Mouse (Mus musculus): ENCODE results near the gene Dscam. TPM values are rescaled to one million over a fixed set of nuclear protein-coding genes. Genes with fewer than 3 reads are reported as not detected.

Gene Dscam
- total and polyA plus RNA-seq, 2 experiments from 2014 or later = not detected

GRCm38 (mm10) chr16:97194630-97195029, 24.1 kb upstream of the Dscam start:
- H3K9ac ChIP-seq (replicated peaks; ENCODE audit: low read depth, low read length) = no peak overlapping the region
- H3K9me3 ChIP-seq (replicated peaks; ENCODE audit: control insufficient read depth, low read length) = no peaks in the 10 kb centered on the region
- H3K4me2 ChIP-seq (ENCODE audit: low read depth, low read length) = no peak overlapping the region
- H3K27me3 ChIP-seq (ENCODE audit: control insufficient read depth, insufficient read depth, low read length) = no peaks in the 10 kb centered on the region
- 72% methylated on average over 2 of the region's 2 CpGs for WGBS
- H3K4me1 ChIP-seq (ENCODE audit: control insufficient read depth, insufficient read depth) = no peaks in the 10 kb centered on the region
- no peak overlapping the region for H3K4me3 ChIP-seq (ENCODE audit: low read depth, low read length)
- no peak for ATAC-seq (ENCODE audit: insufficient read depth, low read depth)
- no peak for DNase-seq (ENCODE audit: low spot score)
- H3K36me3 ChIP-seq (replicated peaks; ENCODE audit: control insufficient read depth, insufficient read depth, low read length) = no peaks in the 10 kb centered on the region
- TF ChIP-seq EP300 (IDR thresholded peaks at IDR 0.05; ENCODE audit: low read depth) (no peak), CTCF (IDR thresholded peaks at IDR 0.05; ENCODE audit: low read depth) (no peak)
- no peak overlapping the region for H3K27ac ChIP-seq (ENCODE audit: low read depth)

DNA sequence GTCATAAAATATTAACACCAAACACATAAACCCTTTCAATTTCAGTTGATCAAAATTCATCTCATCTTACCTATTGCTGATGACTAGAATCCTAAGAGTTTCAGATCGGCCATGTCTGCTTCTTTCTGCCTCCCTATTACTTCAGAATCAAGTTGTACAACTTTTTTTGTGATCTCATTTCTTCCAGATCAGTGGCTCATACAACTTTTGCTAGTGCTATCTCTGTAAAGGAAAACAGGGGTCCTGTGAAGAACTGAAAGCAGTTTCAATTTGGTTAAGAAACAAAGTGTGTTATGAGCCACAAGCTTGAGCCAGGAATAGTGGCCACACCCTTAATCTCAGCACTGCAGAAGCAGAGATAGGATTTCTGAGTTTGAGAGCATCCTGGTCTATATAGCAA, 23.6 kb upstream of the Dscam start:
- H3K36me3 ChIP-seq (replicated peaks; ENCODE audit: control insufficient read depth, insufficient read depth, low read length) = no peaks in the 10 kb centered on the region
- no peak overlapping the region for H3K27ac ChIP-seq (ENCODE audit: low read depth)
- no peak overlapping the region for H3K9ac ChIP-seq (replicated peaks; ENCODE audit: low read depth, low read length)
- H3K4me2 ChIP-seq (ENCODE audit: low read depth, low read length) = no peak overlapping the region
- TF ChIP-seq EP300 (IDR thresholded peaks at IDR 0.05; ENCODE audit: low read depth) (no peak), CTCF (IDR thresholded peaks at IDR 0.05; ENCODE audit: low read depth) (no peak)
- H3K27me3 ChIP-seq (ENCODE audit: control insufficient read depth, insufficient read depth, low read length) = no peaks in the 10 kb centered on the region
- ATAC-seq (ENCODE audit: insufficient read depth, low read depth) (no peak), DNase-seq (ENCODE audit: low spot score) (no peak)
- no peaks in the 10 kb centered on the region for H3K9me3 ChIP-seq (replicated peaks; ENCODE audit: control insufficient read depth, low read length)
- H3K4me3 ChIP-seq (ENCODE audit: low read depth, low read length) = no peak overlapping the region
- H3K4me1 ChIP-seq (ENCODE audit: control insufficient read depth, insufficient read depth) = no peaks in the 10 kb centered on the region
- 76% methylated on average over 1 of the region's 1 CpGs for WGBS

DNA sequence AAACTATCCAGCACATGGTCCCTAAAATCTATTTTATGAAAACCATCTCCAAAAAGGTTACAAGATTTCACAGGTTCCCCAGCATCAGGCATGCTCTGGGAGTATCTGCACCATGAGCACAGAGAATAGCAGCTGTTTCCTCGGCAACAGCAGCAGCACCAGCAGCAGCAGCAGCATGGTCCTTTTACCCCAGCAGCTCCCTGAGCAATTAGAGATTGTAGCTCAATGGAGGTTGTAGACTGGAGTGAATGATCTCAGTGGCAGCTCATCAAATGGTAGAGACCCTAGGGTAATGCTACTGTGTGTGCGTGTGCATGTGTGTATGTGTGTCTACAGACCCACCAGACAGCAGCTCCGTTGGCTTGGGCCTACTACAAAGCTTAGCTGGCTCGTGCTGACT, 21.7 kb upstream of the Dscam start:
- H3K9me3 ChIP-seq (replicated peaks; ENCODE audit: control insufficient read depth, low read length) = no peaks in the 10 kb centered on the region
- H3K4me3 ChIP-seq (ENCODE audit: low read depth, low read length) = no peak overlapping the region
- no peaks in the 10 kb centered on the region for H3K36me3 ChIP-seq (replicated peaks; ENCODE audit: control insufficient read depth, insufficient read depth, low read length)
- TF ChIP-seq CTCF (IDR thresholded peaks at IDR 0.05; ENCODE audit: low read depth) (no peak), EP300 (IDR thresholded peaks at IDR 0.05; ENCODE audit: low read depth) (no peak)
- ATAC-seq (ENCODE audit: insufficient read depth, low read depth) = no peak
- WGBS = 79% methylated on average over 4 of the region's 4 CpGs
- no peak overlapping the region for H3K9ac ChIP-seq (replicated peaks; ENCODE audit: low read depth, low read length)
- no peak overlapping the region for H3K4me2 ChIP-seq (ENCODE audit: low read depth, low read length)
- no peaks in the 10 kb centered on the region for H3K27me3 ChIP-seq (ENCODE audit: control insufficient read depth, insufficient read depth, low read length)
- no peak overlapping the region for H3K27ac ChIP-seq (ENCODE audit: low read depth)
- DNase-seq (ENCODE audit: low spot score) = no peak
- H3K4me1 ChIP-seq (ENCODE audit: control insufficient read depth, insufficient read depth) = no peaks in the 10 kb centered on the region

DNA sequence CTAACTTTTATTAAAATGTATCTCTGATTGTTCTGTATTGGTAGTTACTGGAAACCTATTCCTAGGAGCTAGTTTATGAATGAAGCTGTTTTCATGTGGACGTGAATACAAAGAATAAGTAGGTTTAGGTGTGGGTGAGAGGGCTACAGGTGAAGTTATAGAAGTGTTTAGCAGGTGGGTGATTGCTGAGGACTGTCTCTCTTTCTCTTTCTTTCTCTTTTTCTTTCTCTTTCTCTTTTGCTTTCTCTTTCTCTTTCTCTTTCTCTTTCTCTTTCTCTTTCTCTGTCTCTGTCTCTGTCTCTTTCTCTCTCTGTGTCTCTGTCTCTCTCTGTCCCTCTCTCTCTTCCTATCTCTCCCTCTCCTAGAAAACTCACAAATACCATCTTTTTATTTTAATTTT, 20.1 kb upstream of the Dscam start:
- Histone ChIP-seq H3K27ac (ENCODE audit: low read depth) (no peak overlapping the region), H3K4me3 (ENCODE audit: low read depth, low read length) (no peak overlapping the region), H3K9me3 (replicated peaks; ENCODE audit: control insufficient read depth, low read length) (no peaks in the 10 kb centered on the region), H3K9ac (replicated peaks; ENCODE audit: low read depth, low read length) (no peak overlapping the region), H3K27me3 (ENCODE audit: control insufficient read depth, insufficient read depth, low read length) (no peaks in the 10 kb centered on the region), H3K4me2 (ENCODE audit: low read depth, low read length) (no peak overlapping the region), H3K36me3 (replicated peaks; ENCODE audit: control insufficient read depth, insufficient read depth, low read length) (no peaks in the 10 kb centered on the region), H3K4me1 (ENCODE audit: control insufficient read depth, insufficient read depth) (no peaks in the 10 kb centered on the region)
- WGBS = 73% methylated on average over 1 of the region's 1 CpGs
- DNase-seq (ENCODE audit: low spot score) = no peak
- ATAC-seq (ENCODE audit: insufficient read depth, low read depth) = no peak
- TF ChIP-seq EP300 (IDR thresholded peaks at IDR 0.05; ENCODE audit: low read depth) (no peak), CTCF (IDR thresholded peaks at IDR 0.05; ENCODE audit: low read depth) (no peak)

- no peak for DNase-seq (ENCODE audit: low spot score)
- no peak for ATAC-seq (ENCODE audit: insufficient read depth, low read depth)
- 61% methylated on average over 8 of the region's 8 CpGs for WGBS
- no peaks in the 10 kb centered on the region for H3K36me3 ChIP-seq (replicated peaks; ENCODE audit: control insufficient read depth, insufficient read depth, low read length)
- TF ChIP-seq CTCF (IDR thresholded peaks at IDR 0.05; ENCODE audit: low read depth) (no peak), EP300 (IDR thresholded peaks at IDR 0.05; ENCODE audit: low read depth) (no peak)
- H3K9ac ChIP-seq (replicated peaks; ENCODE audit: low read depth, low read length) = no peak overlapping the region
- peaks cover 56% of the 10 kb centered on the region for H3K27me3 ChIP-seq (ENCODE audit: control insufficient read depth, insufficient read depth, low read length)
- no peak overlapping the region for H3K27ac ChIP-seq (ENCODE audit: low read depth)
- H3K4me3 ChIP-seq (ENCODE audit: low read depth, low read length) = no peak overlapping the region
- no peak overlapping the region for H3K4me2 ChIP-seq (ENCODE audit: low read depth, low read length)
- H3K9me3 ChIP-seq (replicated peaks; ENCODE audit: control insufficient read depth, low read length) = no peaks in the 10 kb centered on the region
- H3K4me1 ChIP-seq (ENCODE audit: control insufficient read depth, insufficient read depth) = no peaks in the 10 kb centered on the region
Measured at GRCm38 (mm10) chr16:97171500-97171899, 948 bp upstream of the Dscam start.

DNA sequence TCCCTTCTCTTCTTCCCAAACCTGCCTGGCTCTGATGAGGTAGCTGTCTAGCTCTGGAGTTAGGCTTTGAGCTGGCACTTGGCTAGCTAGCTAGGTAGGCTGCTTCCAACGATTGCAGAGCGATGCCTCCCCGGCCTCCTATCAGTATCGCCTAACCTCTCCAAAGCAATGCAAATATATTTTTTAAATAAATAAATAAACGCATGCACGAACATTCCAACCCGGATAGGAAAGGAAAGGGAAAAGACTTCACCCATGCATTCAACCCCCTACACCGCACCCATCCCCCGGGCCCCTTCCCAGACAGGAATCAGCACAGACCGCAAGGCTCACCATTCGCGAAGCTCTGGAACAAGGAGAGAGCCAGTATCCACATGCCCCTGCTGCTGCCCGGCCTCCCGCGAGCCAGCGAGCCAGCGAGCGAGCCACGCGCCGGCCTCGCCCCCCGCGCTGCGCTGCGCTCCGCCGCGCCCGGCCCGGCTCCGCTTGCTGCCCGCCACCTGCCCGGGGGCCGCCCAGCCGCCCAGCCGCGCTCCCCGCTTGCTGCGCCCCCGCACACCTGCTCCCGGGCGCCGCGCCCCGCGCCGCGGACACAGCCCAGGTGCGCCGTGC, 545 bp downstream of the Dscam start:
- TF ChIP-seq EP300 (IDR thresholded peaks at IDR 0.05; ENCODE audit: low read depth) = no peak
- no peak for TF ChIP-seq CTCF (IDR thresholded peaks at IDR 0.05; ENCODE audit: low read depth)
- H3K9ac ChIP-seq (replicated peaks; ENCODE audit: low read depth, low read length) = no peak overlapping the region
- H3K9me3 ChIP-seq (replicated peaks; ENCODE audit: control insufficient read depth, low read length) = no peaks in the 10 kb centered on the region
- ATAC-seq (ENCODE audit: insufficient read depth, low read depth) = 0 out of 2 replicates have a peak, but pooled peaks have one; percentile 27
- H3K4me2 ChIP-seq (ENCODE audit: low read depth, low read length) = peak overlapping the region; percentile 77
- no peaks in the 10 kb centered on the region for H3K36me3 ChIP-seq (replicated peaks; ENCODE audit: control insufficient read depth, insufficient read depth, low read length)
- H3K27ac ChIP-seq (ENCODE audit: low read depth) = no peak overlapping the region
- H3K27me3 ChIP-seq (ENCODE audit: control insufficient read depth, insufficient read depth, low read length) = peaks cover 57% of the 10 kb centered on the region
- 3% methylated on average over 38 of the region's 51 CpGs for WGBS
- peak overlapping the region; percentile 34 for H3K4me3 ChIP-seq (ENCODE audit: low read depth, low read length)
- no peaks in the 10 kb centered on the region for H3K4me1 ChIP-seq (ENCODE audit: control insufficient read depth, insufficient read depth)
- no peak for DNase-seq (ENCODE audit: low spot score)

Data from heart, postnatal 0 days (tissue).